Mouse (Mus musculus) stomach, postnatal 0 days (tissue): ENCODE measurements around the gene Trim38.

ENCODE experiments used
- CTCF ChIP-seq: IDR thresholded peaks from 2 replicates; pipeline ENCODE4 v1.5.1; 2016; ENCODE audit warnings: antibody characterized with exemption, low read depth, mild to moderate bottlenecking, moderate library complexity
- EP300 ChIP-seq: optimal IDR thresholded peaks from 2 replicates; pipeline ENCODE3; 2016; ENCODE audit warnings: antibody characterized with exemption

GRCm38 (mm10) chr13:23759916-23760239 lies 9.8 kb upstream of the Trim38 start:
- TF ChIP-seq CTCF (no peak), EP300 (no peak)
